Mouse (Mus musculus) cerebellum, adult 2 months (tissue): ENCODE data around the gene Scfd2. TPM values are rescaled to one million over a fixed set of nuclear protein-coding genes. Genes with fewer than 3 reads are reported as not detected.

Experiments used
- DNase-seq, 2 experiments: peaks; one replicate each; pipeline ENCODE4 v3.0.0; 2021
- H3K27ac ChIP-seq: fragments of 200-500 bp; 2 replicates; pipeline ENCODE4 v1.5.1; 2012; ENCODE audit warnings: low read length, control low read depth, inconsistent platforms; ENCODE audit not compliant: insufficient read depth
- H3K27me3 ChIP-seq: fragments of 200-500 bp; 2 replicates; pipeline ENCODE4 v1.6.1; 2012; ENCODE audit warnings: inconsistent platforms, mild to moderate bottlenecking, low read length, moderate library complexity; ENCODE audit not compliant: control insufficient read depth, insufficient read depth
- H3K4me1 ChIP-seq: fragments of 200-500 bp; 2 replicates; pipeline ENCODE4 v1.6.1; 2011; ENCODE audit warnings: low read length; ENCODE audit not compliant: control insufficient read depth, insufficient read depth
- H3K4me3 ChIP-seq: fragments of 200-500 bp; replicated peaks from 2 replicates; pipeline ENCODE3; 2011; ENCODE audit warnings: mild to moderate bottlenecking, low read depth, low read length, control low read depth; ENCODE audit not compliant: insufficient read depth
- CTCF ChIP-seq: fragments of 200-500 bp; IDR thresholded peaks from 2 replicates; pipeline ENCODE4 v1.5.1; 2011; ENCODE audit warnings: low read depth, mild to moderate bottlenecking, control low read depth, low read length, moderate library complexity, borderline replicate concordance; ENCODE audit not compliant: insufficient read depth
- POLR2A ChIP-seq: fragments of 200-500 bp; IDR thresholded peaks from 2 replicates; pipeline ENCODE4 v1.6.1; 2011; ENCODE audit warnings: low read length, control low read depth, borderline replicate concordance; ENCODE audit not compliant: insufficient read depth
- WGBS: fragments of 180-500 bp; shearing (Covaris S2); methylation state at CpG from one replicate; pipeline ENCODE4 v1.1.7; 2018; 5-methylcytosine and 5-hydroxymethylcytosine counted together
- polyA plus RNA-seq: library from polyadenylated mRNA; depleted of rRNA; stranded (reverse); fragments of >200 nt; gene quantifications from 2 replicates; pipeline ENCODE4 v1.2.3, GENCODE M21; 2012

The Scfd2 gene
- polyA plus RNA-seq, 1 experiment, result 17.7 TPM

- Histone ChIP-seq H3K4me3 (no peak overlapping the region), H3K4me1 (peaks cover 6% of the 10 kb centered on the region; the same call in 1 of the 2 replicates), H3K27ac (no peak overlapping the region), H3K27me3 (no peaks in the 10 kb centered on the region)
- TF ChIP-seq POLR2A, result no peak
- no peak for TF ChIP-seq CTCF
- DNase-seq, result no peak
- 54% methylated on average over 4 of the region's 4 CpGs for WGBS
These were observed 316.4 kb downstream of the Scfd2 start for GRCm38 (mm10) chr5:74215125-74215524.

- H3K4me1 ChIP-seq, result peaks cover 11% of the 10 kb centered on the region
- no peak for DNase-seq
- no peak overlapping the region for H3K4me3 ChIP-seq
- no peaks in the 10 kb centered on the region for H3K27me3 ChIP-seq
- no peak for TF ChIP-seq POLR2A
- TF ChIP-seq CTCF, result no peak
- 69% methylated on average over 7 of the region's 7 CpGs for WGBS
- H3K27ac ChIP-seq, result no peak overlapping the region
These were observed 317.0 kb downstream of the Scfd2 start for GRCm38 (mm10) chr5:74214501-74215110.

- DNase-seq, result no peak
These were observed 320.2 kb downstream of the Scfd2 start for GRCm38 (mm10) chr5:74211346-74211745.

GRCm38 (mm10) chr5:74209640-74210039, 321.9 kb downstream of the Scfd2 start:
- no peaks in the 10 kb centered on the region for H3K27me3 ChIP-seq
- WGBS, result 14% methylated on average over 4 of the region's 4 CpGs

More at GRCm38 (mm10) chr5:74211346-74211745, 320.2 kb downstream of the Scfd2 start:
- H3K27ac ChIP-seq, result no peak overlapping the region
- peaks cover 12% of the 10 kb centered on the region for H3K4me1 ChIP-seq
- no peak overlapping the region for H3K4me3 ChIP-seq
- WGBS, result 88% methylated on average over 11 of the region's 11 CpGs
- TF ChIP-seq POLR2A, result no peak
- no peak for TF ChIP-seq CTCF
- no peaks in the 10 kb centered on the region for H3K27me3 ChIP-seq

GRCm38 (mm10) chr5:74208438-74208837, 323.1 kb downstream of the Scfd2 start:
- 92% methylated on average over 7 of the region's 7 CpGs for WGBS
- Histone ChIP-seq H3K27ac (no peak overlapping the region), H3K4me1 (peaks cover 12% of the 10 kb centered on the region), H3K27me3 (no peaks in the 10 kb centered on the region), H3K4me3 (no peak overlapping the region)
- TF ChIP-seq CTCF (no peak), POLR2A (no peak)
- DNase-seq, result no peak

More at GRCm38 (mm10) chr5:74209640-74210039, 321.9 kb downstream of the Scfd2 start:
- Histone ChIP-seq H3K4me1 (peaks cover 12% of the 10 kb centered on the region), H3K4me3 (no peak overlapping the region), H3K27ac (no peak overlapping the region)
- TF ChIP-seq CTCF (no peak), POLR2A (no peak)
- peak in 1 of 2 experiments; percentile 43 for DNase-seq

GRCm38 (mm10) chr5:74207209-74207608, 324.4 kb downstream of the Scfd2 start:
- H3K4me1 ChIP-seq, result peaks cover 12% of the 10 kb centered on the region
- no peak overlapping the region for H3K27ac ChIP-seq
- no peak for TF ChIP-seq CTCF
- 87% methylated on average over 3 of the region's 3 CpGs for WGBS
- no peaks in the 10 kb centered on the region for H3K27me3 ChIP-seq
- no peak for DNase-seq
- no peak overlapping the region for H3K4me3 ChIP-seq

- no peak for TF ChIP-seq POLR2A
- no peak for TF ChIP-seq CTCF
- Histone ChIP-seq H3K4me1 (peaks cover 12% of the 10 kb centered on the region), H3K4me3 (no peak overlapping the region), H3K27ac (no peak overlapping the region), H3K27me3 (no peaks in the 10 kb centered on the region)
- 95% methylated on average over 7 of the region's 7 CpGs for WGBS
- DNase-seq, result no peak
These were observed 324.9 kb downstream of the Scfd2 start for GRCm38 (mm10) chr5:74206649-74207048.

GRCm38 (mm10) chr5:74206038-74206437, 325.5 kb downstream of the Scfd2 start:
- no peak overlapping the region for H3K4me3 ChIP-seq
- peaks cover 12% of the 10 kb centered on the region for H3K4me1 ChIP-seq
- H3K27me3 ChIP-seq, result no peaks in the 10 kb centered on the region
- 81% methylated on average over 7 of the region's 7 CpGs for WGBS
- H3K27ac ChIP-seq, result no peak overlapping the region
- DNase-seq, result no peak
- no peak for TF ChIP-seq CTCF
- TF ChIP-seq POLR2A, result no peak
